Mouse (Mus musculus) left cerebral cortex, adult 8-10 months (tissue): ENCODE results near the gene B3gnt3. TPM values are rescaled to one million over a fixed set of nuclear protein-coding genes. Genes with fewer than 3 reads are reported as not detected.
A peak's percentile ranks its signal among the peaks of the same experiment; 100 is the strongest.
"Not testable (repeated sequence)": the region's sequence is repeated elsewhere in the genome, so short reads cannot be mapped to it uniquely, and the experiment has no call there.

Experiments used
- DNase-seq, 2 experiments: peaks; one replicate each; pipeline ENCODE4 v3.0.0; 2022; ENCODE audit warnings: low spot score in 2 of 2
- total RNA-seq, 4 experiments: library from RNA; stranded (reverse); gene quantifications; 2 replicates each; pipeline ENCODE4 v1.2.4; 2022

Gene B3gnt3
- total RNA-seq, 4 experiments from 2014 or later: 0.41 to 0.88 (median 0.70) TPM

- peak in 1 of 2 experiments; percentile 50 for DNase-seq
These were observed 10.0 kb upstream of the B3gnt3 start for GRCm38 (mm10) chr8:71711574-71711973.

GRCm38 (mm10) chr8:71709800-71710446 lies 8.3 kb upstream of the B3gnt3 start:
- peak; percentile 76 to 94 for DNase-seq

GRCm38 (mm10) chr8:71709134-71709799 lies 7.7 kb upstream of the B3gnt3 start:
- DNase-seq: no peak

GRCm38 (mm10) chr8:71707874-71708273 lies 6.3 kb upstream of the B3gnt3 start:
- no peak for DNase-seq

- not testable (repeated sequence) for DNase-seq
These were observed 1.8 kb upstream of the B3gnt3 start for GRCm38 (mm10) chr8:71703400-71703799.

GRCm38 (mm10) chr8:71702923-71703322 lies 1.3 kb upstream of the B3gnt3 start:
- no peak for DNase-seq

- no peak for DNase-seq
These were observed 471 bp upstream of the B3gnt3 start for GRCm38 (mm10) chr8:71702087-71702432.

- no peak for DNase-seq
These were observed 908 bp downstream of the B3gnt3 start for GRCm38 (mm10) chr8:71700493-71701269.

GRCm38 (mm10) chr8:71695456-71695855 lies 6.1 kb downstream of the B3gnt3 start:
- not testable (repeated sequence) for DNase-seq

GRCm38 (mm10) chr8:71693166-71694041 lies 8.2 kb downstream of the B3gnt3 start:
- no peak for DNase-seq

- no peak for DNase-seq
These were observed 9.1 kb downstream of the B3gnt3 start for GRCm38 (mm10) chr8:71692509-71692908.

- no peak for DNase-seq
These were observed 12.6 kb downstream of the B3gnt3 start, which contains the start of gene Insl3 for GRCm38 (mm10) chr8:71689028-71689427. Gene Insl3 (plus strand): TSS chr8:71689214.

- no peak for DNase-seq
These were observed 14.0 kb downstream of the B3gnt3 start for GRCm38 (mm10) chr8:71687616-71688015.

- DNase-seq: no peak
These were observed 15.3 kb downstream of the B3gnt3 start for GRCm38 (mm10) chr8:71686143-71686734.

- no peak for DNase-seq
These were observed 16.0 kb downstream of the B3gnt3 start for GRCm38 (mm10) chr8:71685573-71685972.

GRCm38 (mm10) chr8:71684701-71685100 lies 16.9 kb downstream of the B3gnt3 start:
- DNase-seq: no peak

- DNase-seq: no peak
These were observed 18.8 kb downstream of the B3gnt3 start for GRCm38 (mm10) chr8:71682832-71683231.

GRCm38 (mm10) chr8:71681369-71681915 lies 20.1 kb downstream of the B3gnt3 start:
- no peak for DNase-seq

GRCm38 (mm10) chr8:71680471-71680870 lies 21.1 kb downstream of the B3gnt3 start:
- no peak for DNase-seq

- DNase-seq: no peak
These were observed 21.9 kb downstream of the B3gnt3 start for GRCm38 (mm10) chr8:71679550-71680168.
